Mouse (Mus musculus) heart, embryonic 13.5 days (tissue): ENCODE measurements around the gene Nr2c1. TPM values are rescaled to one million over a fixed set of nuclear protein-coding genes. Genes with fewer than 3 reads are reported as not detected.

Experiments
- ATAC-seq: fragments of 200-750 bp; cut with Nextera tagmentation; 2 replicates; pipeline ENCODE4 v1.8.0; 2017; ENCODE audit warnings: moderate TSS enrichment; ENCODE audit not compliant: insufficient number of reproducible peaks, low FRiP score, low TSS enrichment; ENCODE audit errors: extremely low read depth
- H3K27ac ChIP-seq: fragments of 300-500 bp; sonication (generic); replicated peaks from 2 replicates; pipeline ENCODE4 v1.5.1; 2015; ENCODE audit warnings: moderate library complexity, mild to moderate bottlenecking, inconsistent platforms
- H3K27me3 ChIP-seq: fragments of 300-500 bp; sonication (generic); replicated peaks from 2 replicates; pipeline ENCODE4 v1.6.1; 2015; ENCODE audit warnings: mild to moderate bottlenecking, inconsistent platforms
- H3K36me3 ChIP-seq: fragments of 300-500 bp; sonication (generic); 2 replicates; pipeline ENCODE4 v1.6.1; 2015; ENCODE audit warnings: mild to moderate bottlenecking, inconsistent platforms
- H3K4me1 ChIP-seq: fragments of 300-500 bp; sonication (generic); 2 replicates; pipeline ENCODE4 v1.6.1; 2015; ENCODE audit warnings: inconsistent platforms
- H3K4me2 ChIP-seq: fragments of 300-500 bp; sonication (generic); 2 replicates; pipeline ENCODE4 v1.6.1; 2015; ENCODE audit warnings: inconsistent platforms, mild to moderate bottlenecking, moderate library complexity
- H3K4me3 ChIP-seq: fragments of 300-500 bp; sonication (generic); 2 replicates; pipeline ENCODE4 v1.5.1; 2015; ENCODE audit warnings: moderate library complexity, mild to moderate bottlenecking, inconsistent platforms
- H3K9ac ChIP-seq: fragments of 300-500 bp; sonication (generic); 2 replicates; pipeline ENCODE4 v1.6.1; 2015; ENCODE audit warnings: inconsistent platforms, mild to moderate bottlenecking, moderate library complexity
- H3K9me3 ChIP-seq: fragments of 300-500 bp; sonication (generic); 2 replicates; pipeline ENCODE4 v1.6.1; 2016; ENCODE audit warnings: inconsistent platforms
- WGBS: fragments of 180-500 bp; shearing (Covaris S2); methylation state at CpG from one replicate; pipeline ENCODE4 v1.1.7; 2015; ENCODE audit warnings: mixed read lengths; 5-methylcytosine and 5-hydroxymethylcytosine counted together
- polyA plus RNA-seq: library from polyadenylated mRNA; unstranded; fragments of >200 nt; fragmentation: Nextera tagmentation; extraction: Ambion mirVana; gene quantifications from 2 replicates; pipeline ENCODE4 v1.2.1, GENCODE M21; 2015

The Nr2c1 gene
- polyA plus RNA-seq, 1 experiment from 2014 or later = 6.0 TPM

- H3K27ac ChIP-seq = no peak overlapping the region
- no peak overlapping the region for H3K4me2 ChIP-seq
- H3K4me3 ChIP-seq = no peak overlapping the region
- 90% methylated on average over 3 of the region's 3 CpGs for WGBS
- no peak overlapping the region for H3K9ac ChIP-seq
- no peaks in the 10 kb centered on the region for H3K27me3 ChIP-seq
- H3K36me3 ChIP-seq = peaks cover 12% of the 10 kb centered on the region
- peaks cover 29% of the 10 kb centered on the region for H3K4me1 ChIP-seq
- H3K9me3 ChIP-seq = no peaks in the 10 kb centered on the region
- no peak for ATAC-seq
Observed at GRCm38 (mm10) chr10:94117916-94118315, 29.9 kb upstream of the Nr2c1 start.

- Histone ChIP-seq H3K9me3 (no peaks in the 10 kb centered on the region), H3K4me2 (no peak overlapping the region), H3K27me3 (no peaks in the 10 kb centered on the region), H3K36me3 (peaks cover 20% of the 10 kb centered on the region), H3K4me3 (no peak overlapping the region), H3K27ac (no peak overlapping the region), H3K9ac (no peak overlapping the region), H3K4me1 (peaks cover 29% of the 10 kb centered on the region)
- no peak for ATAC-seq
- 71% methylated on average over 6 of the region's 7 CpGs for WGBS
Observed at GRCm38 (mm10) chr10:94118993-94119392, 28.8 kb upstream of the Nr2c1 start.

GRCm38 (mm10) chr10:94120676-94121075 is 27.1 kb upstream of the Nr2c1 start:
- H3K4me1 ChIP-seq = peaks cover 21% of the 10 kb centered on the region
- no peak overlapping the region for H3K4me2 ChIP-seq
- no peak overlapping the region for H3K4me3 ChIP-seq
- no peaks in the 10 kb centered on the region for H3K27me3 ChIP-seq
- H3K27ac ChIP-seq = no peak overlapping the region
- no peak overlapping the region for H3K9ac ChIP-seq
- ATAC-seq = no peak
- no peaks in the 10 kb centered on the region for H3K9me3 ChIP-seq
- H3K36me3 ChIP-seq = peaks cover 31% of the 10 kb centered on the region
- 83% methylated on average over 9 of the region's 9 CpGs for WGBS

- WGBS = 74% methylated on average over 7 of the region's 7 CpGs
- no peak overlapping the region for H3K4me3 ChIP-seq
- no peak overlapping the region for H3K27ac ChIP-seq
- H3K27me3 ChIP-seq = no peaks in the 10 kb centered on the region
- no peak overlapping the region for H3K4me2 ChIP-seq
- H3K9ac ChIP-seq = no peak overlapping the region
- H3K36me3 ChIP-seq = peaks cover 48% of the 10 kb centered on the region
- no peaks in the 10 kb centered on the region for H3K9me3 ChIP-seq
- 0 out of 2 replicates have a peak, but pooled peaks cover 6% of the 10 kb centered on the region for H3K4me1 ChIP-seq
- no peak for ATAC-seq
Observed at GRCm38 (mm10) chr10:94122595-94122994, 25.2 kb upstream of the Nr2c1 start.

- no peak overlapping the region for H3K4me3 ChIP-seq
- no peak for ATAC-seq
- WGBS = 87% methylated on average over 5 of the region's 5 CpGs
Observed at GRCm38 (mm10) chr10:94123581-94123980, 24.2 kb upstream of the Nr2c1 start.

GRCm38 (mm10) chr10:94124376-94124775 is 23.4 kb upstream of the Nr2c1 start:
- ATAC-seq = no peak
- H3K4me1 ChIP-seq = peaks cover 10% of the 10 kb centered on the region; the same call in 1 of the 2 replicates
- 75% methylated on average over 5 of the region's 5 CpGs for WGBS
- no peak overlapping the region for H3K4me3 ChIP-seq
- H3K36me3 ChIP-seq = peaks cover 50% of the 10 kb centered on the region
- H3K9me3 ChIP-seq = no peaks in the 10 kb centered on the region
- H3K9ac ChIP-seq = no peak overlapping the region
- H3K4me2 ChIP-seq = no peak overlapping the region
- H3K27me3 ChIP-seq = no peaks in the 10 kb centered on the region
- no peak overlapping the region for H3K27ac ChIP-seq

More at GRCm38 (mm10) chr10:94123581-94123980, 24.2 kb upstream of the Nr2c1 start:
- Histone ChIP-seq H3K36me3 (peaks cover 50% of the 10 kb centered on the region), H3K27ac (no peak overlapping the region), H3K27me3 (no peaks in the 10 kb centered on the region), H3K9me3 (no peaks in the 10 kb centered on the region), H3K9ac (no peak overlapping the region), H3K4me2 (no peak overlapping the region), H3K4me1 (0 out of 2 replicates have a peak, but pooled peaks cover 6% of the 10 kb centered on the region)

GRCm38 (mm10) chr10:94129680-94130119 is 18.1 kb upstream of the Nr2c1 start:
- ATAC-seq = no peak
- H3K27ac ChIP-seq = peak overlapping the region; percentile 2; the same call in 1 of the 2 replicates

GRCm38 (mm10) chr10:94133081-94133480 is 14.7 kb upstream of the Nr2c1 start:
- Histone ChIP-seq H3K4me1 (peaks cover 12% of the 10 kb centered on the region; the same call in 1 of the 2 replicates), H3K36me3 (peaks cover 25% of the 10 kb centered on the region), H3K27ac (no peak overlapping the region), H3K4me2 (no peak overlapping the region), H3K4me3 (no peak overlapping the region), H3K9me3 (no peaks in the 10 kb centered on the region), H3K27me3 (no peaks in the 10 kb centered on the region), H3K9ac (no peak overlapping the region)
- ATAC-seq = no peak
- 65% methylated on average over 8 of the region's 8 CpGs for WGBS

More at GRCm38 (mm10) chr10:94129680-94130119, 18.1 kb upstream of the Nr2c1 start:
- WGBS = 62% methylated on average over 9 of the region's 9 CpGs
- peaks cover 12% of the 10 kb centered on the region; the same call in 1 of the 2 replicates for H3K4me1 ChIP-seq
- no peaks in the 10 kb centered on the region for H3K9me3 ChIP-seq
- H3K27me3 ChIP-seq = no peaks in the 10 kb centered on the region
- H3K36me3 ChIP-seq = peaks cover 33% of the 10 kb centered on the region
- H3K4me3 ChIP-seq = no peak overlapping the region
- no peak overlapping the region for H3K9ac ChIP-seq
- H3K4me2 ChIP-seq = no peak overlapping the region

- H3K4me1 ChIP-seq = peaks cover 12% of the 10 kb centered on the region; the same call in 1 of the 2 replicates
- H3K4me3 ChIP-seq = no peak overlapping the region
- ATAC-seq = no peak
- H3K9ac ChIP-seq = no peak overlapping the region
- no peaks in the 10 kb centered on the region for H3K9me3 ChIP-seq
- no peak overlapping the region for H3K4me2 ChIP-seq
- H3K27ac ChIP-seq = no peak overlapping the region
- WGBS = 79% methylated on average over 7 of the region's 7 CpGs
- peaks cover 30% of the 10 kb centered on the region for H3K36me3 ChIP-seq
- H3K27me3 ChIP-seq = no peaks in the 10 kb centered on the region
Observed at GRCm38 (mm10) chr10:94133674-94134073, 14.1 kb upstream of the Nr2c1 start.

GRCm38 (mm10) chr10:94134535-94135390 is 13.1 kb upstream of the Nr2c1 start:
- Histone ChIP-seq H3K27me3 (no peaks in the 10 kb centered on the region), H3K4me1 (0 out of 2 replicates have a peak, but pooled peaks cover 4% of the 10 kb centered on the region), H3K27ac (no peak overlapping the region), H3K9me3 (no peaks in the 10 kb centered on the region), H3K4me3 (no peak overlapping the region), H3K9ac (no peak overlapping the region), H3K36me3 (peaks cover 41% of the 10 kb centered on the region), H3K4me2 (no peak overlapping the region)
- 87% methylated on average over 12 of the region's 12 CpGs for WGBS
- ATAC-seq = no peak

GRCm38 (mm10) chr10:94138890-94139482 is 8.8 kb upstream of the Nr2c1 start:
- no peaks in the 10 kb centered on the region for H3K27me3 ChIP-seq
- H3K4me2 ChIP-seq = no peak overlapping the region
- WGBS = 87% methylated on average over 10 of the region's 10 CpGs
- peaks cover under 1% of the 10 kb centered on the region for H3K4me1 ChIP-seq
- H3K4me3 ChIP-seq = no peak overlapping the region
- H3K27ac ChIP-seq = no peak overlapping the region
- no peak overlapping the region for H3K9ac ChIP-seq
- H3K9me3 ChIP-seq = no peaks in the 10 kb centered on the region
- peaks cover 55% of the 10 kb centered on the region for H3K36me3 ChIP-seq
- no peak for ATAC-seq
